Mouse (Mus musculus) embryonic facial prominence, embryonic 13.5 days (tissue): Measurements from ENCODE around the gene Nup93. TPM values are rescaled to one million over a fixed set of nuclear protein-coding genes. Genes with fewer than 3 reads are reported as not detected.

Experiments
- ATAC-seq: fragments of 200-750 bp; cut with Nextera tagmentation; 2 replicates; pipeline ENCODE4 v1.8.0; 2017; ENCODE audit warnings: low read depth; ENCODE audit not compliant: insufficient number of reproducible peaks, insufficient read depth, low FRiP score, low TSS enrichment
- H3K27ac ChIP-seq: fragments of 300-500 bp; sonication (generic); 2 replicates; pipeline ENCODE4 v1.5.1; 2015; ENCODE audit warnings: moderate library complexity, mild to moderate bottlenecking, inconsistent platforms
- H3K27me3 ChIP-seq: fragments of 300-500 bp; sonication (generic); 2 replicates; pipeline ENCODE4 v1.6.1; 2015; ENCODE audit warnings: mild to moderate bottlenecking, inconsistent platforms
- H3K36me3 ChIP-seq: fragments of 300-500 bp; sonication (generic); 2 replicates; pipeline ENCODE4 v1.6.1; 2015; ENCODE audit warnings: mild to moderate bottlenecking, inconsistent platforms
- H3K4me1 ChIP-seq: fragments of 300-500 bp; sonication (generic); 2 replicates; pipeline ENCODE4 v1.6.1; 2015; ENCODE audit warnings: inconsistent platforms
- H3K4me2 ChIP-seq: fragments of 300-500 bp; sonication (generic); 2 replicates; pipeline ENCODE4 v1.6.1; 2015; ENCODE audit warnings: moderate library complexity, mild to moderate bottlenecking, inconsistent platforms
- H3K4me3 ChIP-seq: fragments of 300-500 bp; sonication (generic); 2 replicates; pipeline ENCODE4 v1.5.1; 2015; ENCODE audit warnings: mild to moderate bottlenecking, inconsistent platforms
- H3K9ac ChIP-seq: fragments of 300-500 bp; sonication (generic); 2 replicates; pipeline ENCODE4 v1.6.1; 2015; ENCODE audit warnings: mild to moderate bottlenecking, inconsistent platforms
- H3K9me3 ChIP-seq: fragments of 300-500 bp; sonication (generic); 2 replicates; pipeline ENCODE4 v1.6.1; 2016; ENCODE audit warnings: inconsistent platforms
- WGBS: fragments of 180-500 bp; shearing (Covaris S2); methylation state at CpG from one replicate; pipeline ENCODE4 v1.1.7; 2015; ENCODE audit warnings: mixed read lengths; 5-methylcytosine and 5-hydroxymethylcytosine counted together
- polyA plus RNA-seq: library from polyadenylated mRNA; unstranded; fragments of >200 nt; fragmentation: Nextera tagmentation; extraction: Ambion mirVana; gene quantifications from 2 replicates; pipeline ENCODE4 v1.2.1, GENCODE M21; 2015

The Nup93 gene
- polyA plus RNA-seq, 1 experiment from 2014 or later, result 88.8 TPM

GRCm38 (mm10) chr8:94300809-94301208 lies 86.4 kb downstream of the Nup93 start:
- ATAC-seq, result no peak
- Histone ChIP-seq H3K9ac (no peak overlapping the region), H3K27ac (0 out of 2 replicates have a peak overlapping the region, but pooled peaks have one; percentile 33), H3K36me3 (peaks cover 45% of the 10 kb centered on the region), H3K4me1 (peaks cover 6% of the 10 kb centered on the region; the same call in 1 of the 2 replicates), H3K9me3 (no peaks in the 10 kb centered on the region), H3K4me3 (no peak overlapping the region), H3K27me3 (no peaks in the 10 kb centered on the region), H3K4me2 (no peak overlapping the region)
- 58% methylated on average over 4 of the region's 4 CpGs for WGBS

DNA sequence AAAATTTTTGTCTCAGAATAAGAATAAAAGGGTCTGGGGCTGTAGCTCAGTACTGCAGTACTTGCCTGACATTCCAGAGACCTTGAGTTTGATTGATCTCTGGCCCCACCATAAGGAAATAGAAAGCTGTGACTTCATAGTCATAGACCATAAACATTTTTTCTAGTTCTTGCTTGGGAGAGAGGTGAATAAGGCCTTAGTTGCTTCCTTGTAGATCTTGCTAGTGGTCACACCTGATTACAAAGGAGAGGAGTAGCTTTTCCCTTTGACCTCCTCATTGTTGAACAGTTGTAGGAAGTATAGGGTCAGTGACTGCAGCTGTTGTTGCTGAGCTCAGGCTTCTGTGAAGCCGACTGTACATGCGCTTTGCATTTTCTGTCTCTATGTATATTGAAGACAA lies 90.0 kb downstream of the Nup93 start:
- H3K4me3 ChIP-seq, result no peak overlapping the region
- H3K9me3 ChIP-seq, result no peaks in the 10 kb centered on the region
- H3K36me3 ChIP-seq, result peaks cover 74% of the 10 kb centered on the region
- no peak overlapping the region for H3K4me2 ChIP-seq
- ATAC-seq, result no peak
- no peak overlapping the region for H3K9ac ChIP-seq
- 91% methylated on average over 2 of the region's 2 CpGs for WGBS
- H3K27me3 ChIP-seq, result no peaks in the 10 kb centered on the region
- no peak overlapping the region for H3K27ac ChIP-seq
- H3K4me1 ChIP-seq, result no peaks in the 10 kb centered on the region

DNA sequence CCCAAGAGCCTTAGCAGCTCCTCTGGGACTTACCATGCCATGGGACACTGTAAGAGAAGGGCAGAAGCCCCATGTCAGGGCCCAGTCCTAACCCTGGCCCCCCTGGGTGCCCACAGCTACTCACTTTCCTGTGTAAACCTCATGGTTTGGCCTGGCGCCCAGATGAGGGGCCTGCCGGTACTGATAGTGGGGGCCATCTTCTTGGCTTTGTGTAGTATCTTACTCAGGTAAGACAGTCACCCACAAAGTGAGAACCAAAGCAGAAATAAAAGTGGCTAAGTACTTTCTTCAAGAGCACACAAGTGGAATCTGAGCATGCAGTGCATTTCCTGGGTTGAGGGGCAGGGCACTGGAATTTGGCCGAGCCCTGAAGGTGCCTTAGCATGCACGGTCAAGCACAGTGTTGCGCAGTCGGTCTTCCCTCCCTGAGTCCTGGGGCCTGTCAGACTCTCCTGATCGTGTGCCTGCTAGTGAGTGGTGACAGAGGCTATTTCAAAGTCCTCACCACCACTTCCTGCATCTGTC lies 92.7 kb downstream of the Nup93 start:
- no peaks in the 10 kb centered on the region for H3K4me1 ChIP-seq
- peaks cover 82% of the 10 kb centered on the region for H3K36me3 ChIP-seq
- H3K27me3 ChIP-seq, result no peaks in the 10 kb centered on the region
- WGBS, result 78% methylated on average over 7 of the region's 7 CpGs
- no peak overlapping the region for H3K27ac ChIP-seq
- no peak for ATAC-seq
- H3K9ac ChIP-seq, result no peak overlapping the region
- H3K4me2 ChIP-seq, result no peak overlapping the region
- no peak overlapping the region for H3K4me3 ChIP-seq
- no peaks in the 10 kb centered on the region for H3K9me3 ChIP-seq

DNA sequence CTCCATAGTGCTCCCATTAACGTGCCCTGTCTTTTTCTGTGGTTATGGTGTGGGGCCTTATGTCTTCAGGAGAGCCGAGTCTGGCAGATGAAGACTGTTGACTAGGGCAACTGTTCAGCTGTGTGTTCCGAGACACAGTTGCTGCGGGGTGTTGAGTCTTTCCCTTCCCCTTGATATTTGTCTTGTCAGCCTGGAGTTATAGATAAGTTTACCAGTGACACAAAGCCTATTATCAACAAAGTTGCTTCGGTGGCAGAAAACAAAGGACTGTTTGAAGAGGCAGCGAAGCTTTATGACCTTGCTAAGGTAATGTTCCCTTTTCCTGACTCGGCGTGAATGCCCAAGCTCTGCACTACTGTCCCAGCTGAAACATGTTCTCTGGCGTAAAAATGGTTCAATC lies 93.3 kb downstream of the Nup93 start:
- ATAC-seq, result no peak
- Histone ChIP-seq H3K9ac (no peak overlapping the region), H3K9me3 (no peaks in the 10 kb centered on the region), H3K27ac (no peak overlapping the region), H3K36me3 (peaks cover 86% of the 10 kb centered on the region), H3K27me3 (no peaks in the 10 kb centered on the region), H3K4me2 (no peak overlapping the region), H3K4me3 (no peak overlapping the region), H3K4me1 (no peaks in the 10 kb centered on the region)
- WGBS, result 87% methylated on average over 9 of the region's 9 CpGs

DNA sequence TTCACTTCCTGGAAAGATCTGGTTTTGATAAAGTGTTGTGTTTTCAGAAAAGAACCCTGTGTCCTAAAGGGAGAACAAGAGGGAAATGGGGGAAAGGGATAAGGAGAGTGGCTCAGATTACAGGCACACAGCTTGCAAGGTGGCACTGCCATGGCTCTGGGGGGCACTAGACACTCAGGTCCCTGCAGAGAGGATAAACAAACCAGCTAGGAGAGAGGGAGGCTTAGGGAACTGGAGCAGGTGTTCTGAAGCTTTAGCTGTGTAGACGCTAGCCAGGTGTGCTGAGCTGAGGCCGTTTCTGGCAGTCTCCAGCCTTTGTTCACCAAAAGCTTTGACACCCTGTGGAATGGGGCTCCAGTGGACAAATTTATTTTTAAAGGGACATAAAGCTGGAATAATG lies 99.7 kb downstream of the Nup93 start:
- ATAC-seq, result no peak
- Histone ChIP-seq H3K4me1 (no peaks in the 10 kb centered on the region), H3K4me2 (no peak overlapping the region), H3K9ac (no peak overlapping the region), H3K27ac (no peak overlapping the region), H3K36me3 (peaks cover 40% of the 10 kb centered on the region), H3K4me3 (no peak overlapping the region), H3K9me3 (no peaks in the 10 kb centered on the region), H3K27me3 (no peaks in the 10 kb centered on the region)
- WGBS, result 75% methylated on average over 2 of the region's 2 CpGs

DNA sequence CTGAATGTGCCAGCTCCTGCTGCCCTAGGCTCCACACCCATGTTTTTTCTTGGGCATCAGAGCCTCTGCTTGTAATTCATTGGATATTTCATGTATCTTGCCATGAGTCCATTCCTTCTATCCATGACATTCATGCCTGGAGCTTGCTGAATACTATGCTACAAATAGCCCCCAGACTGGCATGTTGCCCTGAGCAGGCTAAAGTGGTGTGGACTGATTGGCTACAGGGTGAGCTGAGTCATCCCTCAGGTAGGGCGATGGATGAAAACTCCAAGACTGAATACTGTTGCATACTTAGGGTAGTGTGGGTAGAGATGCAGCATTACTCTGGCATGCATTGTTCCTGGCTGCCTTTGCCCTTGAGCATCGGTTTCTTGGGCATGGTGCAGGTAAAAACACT lies 102.9 kb downstream of the Nup93 start:
- Histone ChIP-seq H3K27me3 (no peaks in the 10 kb centered on the region), H3K4me1 (peaks cover 4% of the 10 kb centered on the region; the same call in 1 of the 2 replicates), H3K27ac (no peak overlapping the region), H3K36me3 (peaks cover 20% of the 10 kb centered on the region), H3K9me3 (no peaks in the 10 kb centered on the region), H3K4me2 (no peak overlapping the region), H3K9ac (no peak overlapping the region), H3K4me3 (no peak overlapping the region)
- ATAC-seq, result no peak
- 90% methylated on average over 2 of the region's 2 CpGs for WGBS

DNA sequence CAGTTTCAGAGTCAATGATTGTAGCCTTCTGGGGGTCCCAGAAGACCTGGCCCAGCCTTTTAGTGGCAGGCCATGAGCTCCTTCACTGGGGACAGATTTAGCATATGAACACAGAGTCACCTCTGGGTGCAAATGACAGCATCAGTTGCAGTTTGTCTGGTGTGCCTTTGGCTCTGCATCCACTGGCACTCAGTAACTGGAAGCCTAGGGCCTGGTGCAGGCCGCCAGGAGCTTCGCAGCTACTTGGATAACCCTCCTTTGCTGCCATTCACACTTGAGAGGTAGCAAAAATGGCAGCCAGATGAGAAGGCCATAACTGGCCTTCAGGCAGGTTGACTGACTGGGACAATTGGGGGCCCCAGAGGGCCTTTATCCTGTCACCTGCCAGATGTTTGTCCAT lies 103.3 kb downstream of the Nup93 start:
- no peak overlapping the region for H3K9ac ChIP-seq
- H3K36me3 ChIP-seq, result peaks cover 15% of the 10 kb centered on the region
- ATAC-seq, result no peak
- WGBS, result 97% methylated on average over 2 of the region's 2 CpGs
- no peaks in the 10 kb centered on the region for H3K27me3 ChIP-seq
- no peaks in the 10 kb centered on the region for H3K9me3 ChIP-seq
- H3K4me2 ChIP-seq, result no peak overlapping the region
- peaks cover 6% of the 10 kb centered on the region; the same call in 1 of the 2 replicates for H3K4me1 ChIP-seq
- H3K27ac ChIP-seq, result no peak overlapping the region
- H3K4me3 ChIP-seq, result no peak overlapping the region

- H3K4me1 ChIP-seq, result peaks cover 6% of the 10 kb centered on the region; the same call in 1 of the 2 replicates
- H3K4me2 ChIP-seq, result no peak overlapping the region
- ATAC-seq, result no peak
- H3K9me3 ChIP-seq, result no peaks in the 10 kb centered on the region
- H3K36me3 ChIP-seq, result peaks cover 7% of the 10 kb centered on the region
- H3K4me3 ChIP-seq, result no peak overlapping the region
- no peak overlapping the region for H3K27ac ChIP-seq
- H3K9ac ChIP-seq, result no peak overlapping the region
- 88% methylated on average over 2 of the region's 2 CpGs for WGBS
- H3K27me3 ChIP-seq, result no peaks in the 10 kb centered on the region
These were observed 105.7 kb downstream of the Nup93 start for GRCm38 (mm10) chr8:94320036-94320435.

DNA sequence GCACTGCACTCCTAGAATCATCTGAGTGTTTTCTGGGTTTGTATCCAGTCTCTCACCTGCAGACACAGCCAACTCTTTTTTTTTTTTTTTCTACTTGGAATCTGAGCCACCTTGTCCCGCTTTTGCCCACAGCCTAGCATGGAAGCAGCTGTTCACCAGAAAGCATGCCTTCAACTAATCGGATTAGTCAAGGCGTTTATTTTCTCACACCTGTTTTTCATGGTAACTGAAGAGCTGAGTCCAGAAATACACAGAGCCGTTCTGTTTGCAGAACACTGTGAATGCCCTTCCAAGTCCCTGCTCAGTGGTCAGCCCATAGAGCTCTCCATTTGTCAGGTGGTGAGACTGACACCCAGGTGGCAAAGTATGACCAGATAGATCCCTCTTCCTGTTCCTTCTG lies 107.7 kb downstream of the Nup93 start:
- Histone ChIP-seq H3K9ac (no peak overlapping the region), H3K4me2 (no peak overlapping the region), H3K4me3 (no peak overlapping the region), H3K36me3 (0 out of 2 replicates have a peak, but pooled peaks cover 4% of the 10 kb centered on the region), H3K27ac (peak overlapping the region; percentile 40; the same call in 1 of the 2 replicates), H3K27me3 (no peaks in the 10 kb centered on the region), H3K4me1 (peaks cover 10% of the 10 kb centered on the region; the same call in 1 of the 2 replicates), H3K9me3 (no peaks in the 10 kb centered on the region)
- WGBS, result 41% methylated on average over 4 of the region's 4 CpGs
- no peak; the same call in 1 of the 2 replicates for ATAC-seq

- 0 out of 2 replicates have a peak, but pooled peaks cover 4% of the 10 kb centered on the region for H3K36me3 ChIP-seq
- no peaks in the 10 kb centered on the region for H3K27me3 ChIP-seq
- no peak overlapping the region for H3K4me3 ChIP-seq
- no peak overlapping the region for H3K4me2 ChIP-seq
- ATAC-seq, result no peak
- H3K9ac ChIP-seq, result no peak overlapping the region
- peaks cover 10% of the 10 kb centered on the region; the same call in 1 of the 2 replicates for H3K4me1 ChIP-seq
- 74% methylated on average over 6 of the region's 6 CpGs for WGBS
- H3K9me3 ChIP-seq, result no peaks in the 10 kb centered on the region
- no peak overlapping the region for H3K27ac ChIP-seq
These were observed 108.7 kb downstream of the Nup93 start for GRCm38 (mm10) chr8:94323041-94323440.

- no peak for ATAC-seq
- 0 out of 2 replicates have a peak, but pooled peaks cover 4% of the 10 kb centered on the region for H3K36me3 ChIP-seq
- 55% methylated on average over 12 of the region's 12 CpGs for WGBS
- H3K4me2 ChIP-seq, result no peak overlapping the region
- peaks cover 10% of the 10 kb centered on the region; the same call in 1 of the 2 replicates for H3K4me1 ChIP-seq
- H3K27ac ChIP-seq, result no peak overlapping the region
- no peaks in the 10 kb centered on the region for H3K27me3 ChIP-seq
- H3K4me3 ChIP-seq, result no peak overlapping the region
- no peaks in the 10 kb centered on the region for H3K9me3 ChIP-seq
- no peak overlapping the region for H3K9ac ChIP-seq
These were observed 109.7 kb downstream of the Nup93 start for GRCm38 (mm10) chr8:94324071-94324470.

DNA sequence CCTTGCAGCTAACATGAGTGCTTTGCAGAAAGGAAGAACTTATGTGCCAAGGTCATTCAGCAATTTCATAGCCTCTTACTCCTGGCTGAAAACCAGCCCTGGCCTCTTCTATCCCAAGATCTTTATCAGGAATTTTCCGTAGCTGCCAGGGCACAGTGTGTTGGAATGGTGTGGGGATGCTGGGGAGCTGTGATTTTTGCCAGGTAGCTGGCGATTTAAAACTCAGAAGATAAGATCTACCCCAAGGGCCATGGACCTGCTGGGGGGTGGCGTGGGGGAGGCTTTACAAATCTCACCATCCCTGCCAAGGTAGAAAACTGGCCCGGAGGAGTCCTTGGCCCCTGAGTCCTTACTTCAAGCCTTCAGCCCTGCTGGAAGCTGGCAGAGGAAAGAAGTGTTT lies 111.7 kb downstream of the Nup93 start:
- WGBS, result 77% methylated on average over 4 of the region's 4 CpGs
- Histone ChIP-seq H3K4me3 (no peak overlapping the region), H3K27ac (no peak overlapping the region), H3K36me3 (no peaks in the 10 kb centered on the region), H3K4me2 (no peak overlapping the region), H3K9me3 (no peaks in the 10 kb centered on the region), H3K27me3 (no peaks in the 10 kb centered on the region; the same call in 1 of the 2 replicates), H3K4me1 (peaks cover 10% of the 10 kb centered on the region; the same call in 1 of the 2 replicates), H3K9ac (no peak overlapping the region)
- ATAC-seq, result no peak
